Mouse (Mus musculus): ENCODE results near the gene Hspb11. TPM values are rescaled to one million over a fixed set of nuclear protein-coding genes. Genes with fewer than 3 reads are reported as not detected.

Gene Hspb11
- polyA plus RNA-seq, 1 experiment from 2014 or later = 34.5 TPM

GRCm38 (mm10) chr4:107232219-107232618, 21.2 kb upstream of the Hspb11 start:
- H3K9ac ChIP-seq = no peak overlapping the region
- H3K4me3 ChIP-seq = no peak overlapping the region
- no peak for ATAC-seq (replicated peaks)
- no peak overlapping the region for H3K27ac ChIP-seq
- WGBS = 43% methylated on average over 3 of the region's 3 CpGs
- no peaks in the 10 kb centered on the region for H3K27me3 ChIP-seq (replicated peaks)
- H3K4me1 ChIP-seq = no peaks in the 10 kb centered on the region
- peaks cover 27% of the 10 kb centered on the region for H3K36me3 ChIP-seq (replicated peaks)
- H3K4me2 ChIP-seq = no peak overlapping the region
- no peaks in the 10 kb centered on the region for H3K9me3 ChIP-seq

DNA sequence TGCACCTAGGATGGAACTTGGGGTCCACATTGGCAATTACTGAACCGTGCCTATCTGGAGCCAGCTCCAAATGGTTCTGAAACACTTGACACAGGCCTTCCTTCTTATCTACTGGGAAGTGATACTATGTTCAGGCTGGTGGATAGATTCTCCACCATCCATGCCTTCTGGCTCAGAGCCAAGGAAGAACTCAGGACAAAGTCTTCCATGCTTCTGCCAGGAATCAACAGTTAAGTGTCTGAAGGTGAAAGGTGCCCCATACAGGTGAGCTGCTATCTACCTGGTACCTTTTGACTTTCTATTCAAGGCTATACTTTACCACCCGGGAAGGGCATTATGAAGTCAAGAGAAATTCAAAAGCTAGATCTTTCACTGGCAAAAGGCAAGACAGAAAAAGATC, 15.1 kb upstream of the Hspb11 start:
- H3K27me3 ChIP-seq (replicated peaks) = no peaks in the 10 kb centered on the region
- H3K9me3 ChIP-seq = no peaks in the 10 kb centered on the region
- WGBS = 92% methylated on average over 2 of the region's 2 CpGs
- peaks cover 37% of the 10 kb centered on the region for H3K36me3 ChIP-seq (replicated peaks)
- H3K9ac ChIP-seq = no peak overlapping the region
- H3K4me1 ChIP-seq = no peaks in the 10 kb centered on the region
- H3K27ac ChIP-seq = no peak overlapping the region
- H3K4me3 ChIP-seq = no peak overlapping the region
- no peak overlapping the region for H3K4me2 ChIP-seq
- ATAC-seq (replicated peaks) = no peak

GRCm38 (mm10) chr4:107240196-107240595, 13.2 kb upstream of the Hspb11 start:
- Histone ChIP-seq H3K4me2 (no peak overlapping the region), H3K27ac (no peak overlapping the region), H3K9ac (no peak overlapping the region), H3K4me3 (no peak overlapping the region), H3K36me3 (replicated peaks) (peaks cover 21% of the 10 kb centered on the region), H3K27me3 (replicated peaks) (no peaks in the 10 kb centered on the region), H3K9me3 (no peaks in the 10 kb centered on the region), H3K4me1 (peaks cover 11% of the 10 kb centered on the region)
- over 99% methylated on average over 6 of the region's 6 CpGs for WGBS
- ATAC-seq (replicated peaks) = no peak

GRCm38 (mm10) chr4:107243365-107244333, 9.7 kb upstream of the Hspb11 start:
- no peak overlapping the region for H3K9ac ChIP-seq
- no peak for ATAC-seq (replicated peaks)

DNA sequence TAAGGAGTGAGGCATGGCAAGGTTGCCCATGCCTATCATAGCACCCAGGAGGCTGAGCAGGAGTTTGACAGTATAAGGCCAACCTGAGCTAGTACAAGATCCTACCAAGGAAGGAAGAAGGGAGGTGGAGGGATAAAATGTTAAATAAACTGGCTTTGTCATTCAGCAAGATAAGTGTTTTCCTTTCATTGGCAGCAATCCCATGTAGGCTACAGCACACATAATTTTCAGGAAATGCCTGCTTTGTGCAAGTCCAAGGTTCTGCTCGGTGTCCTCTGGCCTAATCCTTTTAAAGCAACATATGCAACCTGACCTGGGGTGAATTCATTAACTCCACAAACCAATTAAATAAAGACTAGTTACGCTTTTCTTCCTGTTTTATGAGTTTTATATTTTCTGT, 8.0 kb upstream of the Hspb11 start:
- no peak for ATAC-seq (replicated peaks)
- no peaks in the 10 kb centered on the region for H3K9me3 ChIP-seq
- no peak overlapping the region for H3K27ac ChIP-seq
- no peak overlapping the region for H3K4me3 ChIP-seq
- H3K36me3 ChIP-seq (replicated peaks) = peaks cover 10% of the 10 kb centered on the region
- 45% methylated on average over 2 of the region's 2 CpGs for WGBS
- no peak overlapping the region for H3K9ac ChIP-seq
- H3K4me2 ChIP-seq = no peak overlapping the region
- peaks cover 22% of the 10 kb centered on the region for H3K4me1 ChIP-seq
- no peaks in the 10 kb centered on the region for H3K27me3 ChIP-seq (replicated peaks)

More at GRCm38 (mm10) chr4:107243365-107244333, 9.7 kb upstream of the Hspb11 start:
- H3K4me2 ChIP-seq = no peak overlapping the region
- H3K4me3 ChIP-seq = no peak overlapping the region
- no peaks in the 10 kb centered on the region for H3K9me3 ChIP-seq
- H3K27me3 ChIP-seq (replicated peaks) = no peaks in the 10 kb centered on the region
- H3K4me1 ChIP-seq = peaks cover 11% of the 10 kb centered on the region
- H3K27ac ChIP-seq = no peak overlapping the region
- H3K36me3 ChIP-seq (replicated peaks) = peaks cover 18% of the 10 kb centered on the region
- WGBS = 58% methylated on average over 6 of the region's 6 CpGs

DNA sequence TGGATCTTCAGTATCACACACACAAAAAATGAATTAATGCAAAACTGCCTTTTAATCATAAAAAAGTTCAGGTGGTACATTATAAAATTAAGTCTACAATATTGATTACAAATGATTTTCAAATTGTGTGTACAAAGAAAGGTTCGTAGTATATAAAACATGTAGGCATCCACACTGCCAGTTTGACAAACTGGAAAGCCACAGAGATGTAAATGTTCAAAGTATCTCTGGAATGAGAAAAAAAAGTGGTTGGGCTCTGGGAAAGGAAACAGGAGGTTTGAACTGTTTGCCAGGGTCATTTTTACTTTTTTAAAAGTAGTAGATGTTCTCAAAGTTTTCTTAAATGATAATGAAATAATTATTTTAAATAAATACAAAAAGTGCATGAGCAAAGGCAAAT, 7.4 kb upstream of the Hspb11 start:
- no peak overlapping the region for H3K4me2 ChIP-seq
- no peak overlapping the region for H3K4me3 ChIP-seq
- no peak overlapping the region for H3K9ac ChIP-seq
- H3K9me3 ChIP-seq = no peaks in the 10 kb centered on the region
- 86% methylated on average over 1 of the region's 1 CpGs for WGBS
- no peak overlapping the region for H3K27ac ChIP-seq
- peaks cover 4% of the 10 kb centered on the region; the same call in 1 of the 2 replicates for H3K36me3 ChIP-seq (replicated peaks)
- ATAC-seq (replicated peaks) = no peak
- H3K4me1 ChIP-seq = peaks cover 25% of the 10 kb centered on the region
- no peaks in the 10 kb centered on the region for H3K27me3 ChIP-seq (replicated peaks)

DNA sequence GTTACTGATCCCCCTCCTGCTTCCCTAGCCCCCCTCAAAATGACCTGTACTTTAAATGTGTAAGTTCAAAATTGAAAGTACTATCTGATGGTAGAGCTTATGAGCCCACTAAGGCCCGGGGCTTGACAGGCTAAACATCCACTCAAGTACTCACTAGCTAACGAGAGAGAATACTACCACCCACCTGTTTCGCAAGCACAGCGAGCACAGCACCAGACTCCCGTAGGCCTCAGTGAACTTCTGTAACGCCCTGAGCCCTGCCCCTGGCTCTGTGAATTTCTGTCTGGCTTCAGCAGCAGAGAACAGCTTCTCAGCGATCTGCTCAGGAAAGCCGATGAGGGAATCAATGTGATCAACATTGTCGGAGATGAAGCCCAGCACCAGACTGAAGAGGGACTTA, 6.3 kb upstream of the Hspb11 start:
- H3K36me3 ChIP-seq (replicated peaks) = 0 out of 2 replicates have a peak, but pooled peaks cover 3% of the 10 kb centered on the region
- WGBS = 82% methylated on average over 9 of the region's 9 CpGs
- H3K4me1 ChIP-seq = peaks cover 32% of the 10 kb centered on the region
- no peak overlapping the region for H3K9ac ChIP-seq
- no peaks in the 10 kb centered on the region for H3K9me3 ChIP-seq
- H3K4me2 ChIP-seq = no peak overlapping the region
- H3K4me3 ChIP-seq = no peak overlapping the region
- H3K27me3 ChIP-seq (replicated peaks) = no peaks in the 10 kb centered on the region
- no peak overlapping the region for H3K27ac ChIP-seq
- no peak for ATAC-seq (replicated peaks)

GRCm38 (mm10) chr4:107248061-107248460, 5.3 kb upstream of the Hspb11 start:
- H3K9ac ChIP-seq = no peak overlapping the region
- H3K9me3 ChIP-seq = no peaks in the 10 kb centered on the region
- no peak overlapping the region for H3K4me2 ChIP-seq
- WGBS = 86% methylated on average over 3 of the region's 3 CpGs
- no peak overlapping the region for H3K4me3 ChIP-seq
- no peaks in the 10 kb centered on the region for H3K27me3 ChIP-seq (replicated peaks)
- H3K4me1 ChIP-seq = peaks cover 32% of the 10 kb centered on the region
- 0 out of 2 replicates have a peak, but pooled peaks cover under 1% of the 10 kb centered on the region for H3K36me3 ChIP-seq (replicated peaks)
- no peak overlapping the region for H3K27ac ChIP-seq
- no peak for ATAC-seq (replicated peaks)

GRCm38 (mm10) chr4:107249471-107249870, 3.9 kb upstream of the Hspb11 start:
- no peak overlapping the region for H3K4me2 ChIP-seq
- H3K9me3 ChIP-seq = no peaks in the 10 kb centered on the region
- H3K36me3 ChIP-seq (replicated peaks) = no peaks in the 10 kb centered on the region
- no peak overlapping the region for H3K9ac ChIP-seq
- H3K27ac ChIP-seq = no peak overlapping the region
- 37% methylated on average over 2 of the region's 2 CpGs for WGBS
- no peak overlapping the region for H3K4me3 ChIP-seq
- no peaks in the 10 kb centered on the region for H3K27me3 ChIP-seq (replicated peaks)
- ATAC-seq (replicated peaks) = no peak
- H3K4me1 ChIP-seq = peaks cover 26% of the 10 kb centered on the region

DNA sequence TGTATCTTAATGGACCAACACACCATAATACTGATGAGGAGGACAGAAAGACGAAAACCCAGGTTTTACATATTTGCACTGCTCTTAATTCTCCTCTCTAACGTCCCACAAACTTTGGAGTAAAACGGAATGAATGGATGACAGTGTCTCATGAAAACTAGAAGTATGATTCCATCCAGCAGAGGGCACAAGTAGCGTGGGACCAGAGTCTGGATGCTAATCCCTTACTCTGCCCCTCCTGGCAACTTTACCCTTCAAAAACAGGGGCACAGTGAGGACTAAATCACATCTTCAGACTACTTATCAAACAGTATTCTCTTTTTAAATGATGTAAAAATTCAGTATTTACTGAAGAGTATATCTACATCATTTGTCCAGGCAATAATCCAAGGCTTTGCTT, 2.9 kb upstream of the Hspb11 start:
- no peaks in the 10 kb centered on the region for H3K27me3 ChIP-seq (replicated peaks)
- H3K9ac ChIP-seq = no peak overlapping the region
- no peak overlapping the region for H3K27ac ChIP-seq
- no peak for ATAC-seq (replicated peaks)
- no peaks in the 10 kb centered on the region for H3K9me3 ChIP-seq
- peaks cover 27% of the 10 kb centered on the region for H3K4me1 ChIP-seq
- H3K4me3 ChIP-seq = no peak overlapping the region
- 24% methylated on average over 4 of the region's 4 CpGs for WGBS
- H3K4me2 ChIP-seq = no peak overlapping the region
- H3K36me3 ChIP-seq (replicated peaks) = no peaks in the 10 kb centered on the region

GRCm38 (mm10) chr4:107252522-107252921, 871 bp upstream of the Hspb11 start:
- no peak for ATAC-seq (replicated peaks)
- Histone ChIP-seq H3K4me2 (peak overlapping the region; percentile 62), H3K27me3 (replicated peaks) (no peaks in the 10 kb centered on the region), H3K36me3 (replicated peaks) (no peaks in the 10 kb centered on the region), H3K27ac (peak overlapping the region; percentile 85), H3K4me1 (peaks cover 28% of the 10 kb centered on the region), H3K4me3 (peak overlapping the region; percentile 93), H3K9me3 (no peaks in the 10 kb centered on the region), H3K9ac (peak overlapping the region; percentile 74)
- WGBS = under 1% methylated on average over 11 of the region's 11 CpGs

- Histone ChIP-seq H3K4me3 (peak overlapping the region; percentile 93), H3K27ac (peak overlapping the region; percentile 85), H3K4me2 (peak overlapping the region; percentile 62), H3K4me1 (peaks cover 22% of the 10 kb centered on the region), H3K9ac (peak overlapping the region; percentile 74), H3K36me3 (replicated peaks) (no peaks in the 10 kb centered on the region), H3K27me3 (replicated peaks) (no peaks in the 10 kb centered on the region), H3K9me3 (no peaks in the 10 kb centered on the region)
- WGBS = 13% methylated on average over 3 of the region's 3 CpGs
- ATAC-seq (replicated peaks) = 0 out of 2 replicates have a peak, but pooled peaks have one; percentile 0
Measured at GRCm38 (mm10) chr4:107254414-107254813, 1.0 kb downstream of the Hspb11 start.

GRCm38 (mm10) chr4:107260001-107260400, 6.6 kb downstream of the Hspb11 start:
- WGBS = 75% methylated on average over 4 of the region's 4 CpGs
- no peak overlapping the region for H3K4me2 ChIP-seq
- ATAC-seq (replicated peaks) = no peak
- no peak overlapping the region for H3K4me3 ChIP-seq
- H3K27me3 ChIP-seq (replicated peaks) = no peaks in the 10 kb centered on the region
- H3K36me3 ChIP-seq (replicated peaks) = no peaks in the 10 kb centered on the region
- no peak overlapping the region for H3K9ac ChIP-seq
- H3K9me3 ChIP-seq = no peaks in the 10 kb centered on the region
- H3K27ac ChIP-seq = no peak overlapping the region
- 0 out of 2 replicates have a peak, but pooled peaks cover 2% of the 10 kb centered on the region for H3K4me1 ChIP-seq
